Mouse (Mus musculus) spleen, postnatal 10 days (tissue): ENCODE measurements around the gene Tln1.

ENCODE experiments used
- DNase-seq, 2 experiments: peaks; one replicate each; pipeline ENCODE4 v3.0.0; 2021 to 2022; ENCODE audit warnings: low spot score in 2 of 2

Gene Tln1

DNA sequence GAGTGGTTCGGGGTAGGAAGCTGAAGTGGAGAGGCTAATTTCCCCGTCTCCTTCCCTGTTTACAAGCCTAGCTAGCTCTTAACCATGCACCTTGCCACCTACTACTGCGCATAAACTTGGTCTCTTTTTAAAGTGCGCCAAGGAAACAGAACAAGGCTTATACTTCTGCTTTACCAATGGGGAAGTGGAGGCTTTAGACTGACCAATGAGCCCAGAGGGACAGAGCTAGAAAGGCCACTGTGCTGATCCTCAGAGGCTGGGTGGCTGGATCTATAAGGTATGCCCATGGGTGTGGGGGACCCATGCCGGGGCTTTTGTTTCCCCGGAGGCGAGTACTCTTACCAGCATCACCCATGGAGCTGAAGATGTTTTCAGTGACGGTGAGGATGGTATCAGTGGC is 15.3 kb downstream of the Tln1 start:
- no peak for DNase-seq

DNA sequence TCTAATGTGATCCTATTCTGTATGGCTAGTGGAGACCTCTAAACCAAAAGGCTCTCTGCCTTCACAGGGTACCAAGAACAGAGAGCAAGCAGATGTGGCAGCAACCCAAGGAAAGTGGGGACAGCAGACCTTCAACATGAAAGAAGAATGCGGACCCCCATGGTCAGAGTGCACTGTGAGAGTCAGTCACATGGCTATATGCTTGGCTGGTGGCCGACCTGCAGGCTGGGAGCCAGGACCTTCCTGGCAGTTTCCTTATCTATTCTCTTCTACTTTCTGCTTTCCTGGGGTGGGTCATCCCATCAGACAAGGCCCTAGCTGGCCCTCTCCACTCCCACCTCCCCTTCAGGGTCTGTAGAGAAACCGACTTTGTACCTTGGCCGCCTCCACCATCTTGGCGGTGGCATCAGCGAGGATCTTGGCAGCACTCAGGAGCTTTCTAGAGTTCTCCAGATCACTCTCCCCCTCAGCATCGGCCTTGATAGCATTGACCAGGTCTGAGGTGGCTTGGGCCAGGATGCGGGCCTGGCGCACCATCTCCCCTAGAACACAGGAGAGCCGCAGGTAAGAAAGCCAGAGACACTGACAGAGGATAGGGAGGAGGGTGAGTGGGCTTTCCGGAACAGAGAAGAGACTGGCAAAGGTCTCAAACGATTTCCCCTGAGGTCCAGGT is 16.0 kb downstream of the Tln1 start:
- no peak for DNase-seq

DNA sequence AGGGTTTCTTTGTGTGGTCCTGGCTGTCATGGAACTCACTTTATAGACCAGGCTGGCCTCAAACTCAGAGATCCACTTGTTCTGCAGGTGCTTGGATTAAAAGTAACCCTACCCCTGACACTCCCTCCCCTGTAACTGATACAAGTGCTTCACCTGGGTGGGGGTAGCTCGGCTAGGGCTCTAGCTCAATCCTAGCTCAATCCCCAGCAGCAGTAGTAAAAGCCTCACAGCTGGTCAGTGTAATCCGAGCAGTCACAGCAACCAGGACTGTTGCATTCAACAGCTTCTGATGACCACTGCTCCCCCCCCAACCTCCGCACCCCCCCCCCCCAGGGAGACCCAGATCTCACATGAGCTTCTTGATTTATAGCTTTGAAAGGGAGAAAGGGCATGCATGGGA is 20.4 kb downstream of the Tln1 start:
- no peak for DNase-seq

DNA sequence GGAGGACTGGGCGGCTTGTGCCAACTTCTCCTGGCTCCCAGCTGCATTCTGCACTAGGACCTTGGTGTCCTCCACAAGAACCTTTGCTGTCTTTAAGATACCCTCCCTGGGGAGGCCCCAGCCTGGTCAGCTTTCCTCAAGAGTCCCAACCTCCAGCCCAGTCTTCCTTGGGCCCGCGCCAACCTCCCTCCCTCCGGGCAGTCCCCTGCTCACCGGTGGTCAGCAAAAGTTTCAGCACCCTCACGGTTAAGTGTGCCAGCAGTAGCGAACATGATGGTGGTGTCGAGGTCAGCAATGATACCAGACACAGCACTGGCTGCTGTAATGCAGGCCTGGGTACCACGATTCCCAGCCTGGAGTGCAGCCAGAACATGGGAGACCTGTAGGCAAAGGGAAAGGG is 26.5 kb downstream of the Tln1 start:
- no peak for DNase-seq

DNA sequence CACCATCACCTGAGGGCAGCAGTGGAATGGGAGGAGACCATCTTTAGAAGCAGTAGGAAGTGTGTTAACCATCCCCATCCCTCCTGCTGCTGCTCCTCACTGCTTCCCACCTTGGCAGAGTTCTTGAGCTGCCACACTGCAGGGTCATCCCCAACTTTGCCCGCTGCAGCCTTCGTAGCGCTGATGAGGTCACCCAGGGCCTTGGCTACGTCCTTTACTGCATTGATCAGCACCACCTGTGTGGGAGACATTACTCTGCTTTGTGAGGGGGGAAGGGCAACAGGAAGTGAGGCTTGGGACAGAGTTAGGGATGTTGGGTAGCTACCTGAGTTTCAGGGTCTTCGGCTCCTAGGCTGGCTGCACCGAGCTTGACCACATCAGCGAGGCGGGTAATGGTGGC is 26.9 kb downstream of the Tln1 start:
- no peak for DNase-seq

DNA sequence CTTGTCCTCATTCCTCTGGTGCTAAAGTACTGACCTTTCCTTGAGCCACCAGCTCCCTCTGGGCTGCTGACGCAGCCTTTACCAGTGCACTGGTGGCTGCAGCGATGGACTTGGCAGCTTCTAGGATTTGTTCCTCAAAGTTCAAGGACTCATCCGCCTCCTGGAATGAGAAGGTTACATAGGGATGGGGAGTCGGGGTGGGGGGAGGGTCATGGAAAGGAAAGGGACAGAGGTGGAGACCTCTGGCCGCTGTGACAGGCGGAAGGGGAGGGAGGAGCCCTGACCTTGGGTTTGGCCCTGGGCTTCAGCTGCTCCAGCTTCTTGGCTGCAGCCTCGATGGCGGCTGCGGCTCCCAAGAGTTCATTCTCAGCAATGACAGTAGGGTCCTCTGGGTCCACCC is 29.2 kb downstream of the Tln1 start:
- no peak for DNase-seq

DNA sequence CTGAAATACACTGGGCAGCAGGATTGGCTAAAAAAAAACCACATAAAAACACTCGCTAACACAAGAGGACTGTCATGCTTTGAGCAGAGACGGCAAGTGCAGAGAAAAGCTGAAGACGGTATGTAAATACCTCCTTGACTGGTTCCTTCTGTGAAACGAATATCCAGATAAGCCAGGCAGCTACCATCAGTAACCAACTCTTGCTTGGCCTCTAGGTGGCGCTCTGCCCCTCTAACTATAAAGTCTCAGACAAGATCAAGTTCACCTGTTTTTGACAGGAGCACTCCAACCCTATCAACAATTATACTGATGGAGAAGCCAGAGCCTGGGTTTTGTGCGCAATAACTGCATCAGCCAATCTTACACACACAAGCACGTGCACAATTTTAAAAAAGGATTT is 31.9 kb downstream of the Tln1 start:
- DNase-seq: peak; percentile 73 to 89

DNA sequence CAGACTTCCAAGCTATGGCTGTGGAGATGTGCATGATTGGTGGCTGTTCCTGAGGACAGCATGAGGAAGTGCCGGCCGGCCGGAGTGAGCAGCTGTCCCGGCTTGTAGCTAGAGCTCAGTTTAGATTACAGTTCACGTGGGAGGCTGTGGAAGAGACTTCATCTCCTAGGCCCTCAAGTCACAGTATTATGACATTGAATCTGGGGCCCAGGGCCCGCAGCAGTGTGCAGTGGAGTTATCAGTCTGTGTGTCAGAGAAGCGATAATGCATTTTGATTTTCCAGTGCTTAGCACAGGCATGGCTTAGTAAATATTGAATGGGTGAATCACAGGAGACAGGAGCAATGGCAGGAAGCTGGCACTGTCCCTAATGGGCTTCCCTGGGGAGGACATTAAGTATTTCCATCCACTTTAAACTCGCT is 32.4 kb downstream of the Tln1 start:
- DNase-seq: no peak

DNA sequence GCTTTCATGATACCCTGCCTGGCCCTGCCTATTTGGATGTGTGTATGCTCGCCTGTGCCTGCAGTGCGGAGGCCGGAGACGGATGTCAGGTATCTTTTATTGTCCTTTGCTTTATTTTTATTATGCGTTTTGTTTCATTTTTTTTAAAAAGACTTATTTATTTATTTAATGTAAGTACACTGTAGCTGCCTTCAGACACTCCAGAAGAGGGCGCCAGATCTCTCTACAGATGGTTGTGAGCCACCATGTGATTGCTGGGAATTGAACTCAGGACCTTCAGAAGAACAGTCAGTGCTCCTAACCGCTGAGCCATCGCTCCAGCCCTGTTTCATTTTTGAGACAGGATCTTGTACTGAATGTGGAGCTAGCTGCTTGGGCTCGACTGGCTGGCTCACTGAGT is 34.0 kb downstream of the Tln1 start:
- DNase-seq: no peak

DNA sequence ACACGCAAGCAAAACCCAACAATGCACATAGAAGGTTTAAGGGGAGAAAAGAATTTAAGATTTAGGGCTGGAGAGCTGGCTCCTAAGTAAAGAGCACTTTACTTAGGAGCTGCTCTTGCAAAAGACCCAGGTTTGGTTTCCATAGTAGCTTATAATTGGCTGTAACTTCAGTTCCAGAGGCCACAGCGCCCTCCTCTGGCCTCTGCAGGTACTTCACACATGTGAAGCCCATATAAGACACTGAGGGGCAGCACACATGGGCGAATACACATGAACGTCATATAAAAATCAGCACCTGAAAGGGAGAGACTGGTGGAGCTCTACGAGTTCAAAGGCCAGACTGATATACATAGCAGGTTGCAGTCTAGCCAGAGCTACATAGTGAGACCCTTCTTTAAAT is 34.6 kb downstream of the Tln1 start:
- DNase-seq: peak in 1 of 2 experiments; percentile 52

DNA sequence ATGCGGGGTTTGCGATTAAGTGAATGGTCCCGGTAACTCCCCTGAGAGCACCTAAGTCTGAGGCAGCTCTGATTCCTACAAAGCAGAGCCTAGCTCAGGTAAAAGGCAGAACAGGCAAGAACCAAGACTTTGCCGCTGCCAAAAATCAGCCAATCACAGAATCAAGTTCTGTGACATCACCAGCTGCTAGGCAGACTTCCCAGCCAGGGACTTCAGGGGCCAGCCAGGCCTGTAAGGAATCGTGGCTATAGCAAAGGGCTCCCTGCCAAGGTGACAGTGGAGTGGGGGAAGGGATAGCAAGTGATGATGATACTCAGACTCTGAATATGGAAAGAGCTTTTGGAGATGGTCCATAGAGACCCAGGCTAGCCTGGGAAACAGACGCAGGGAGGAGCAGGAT is 42.5 kb downstream of the Tln1 start:
- peak; percentile 84 to 88 for DNase-seq

DNA sequence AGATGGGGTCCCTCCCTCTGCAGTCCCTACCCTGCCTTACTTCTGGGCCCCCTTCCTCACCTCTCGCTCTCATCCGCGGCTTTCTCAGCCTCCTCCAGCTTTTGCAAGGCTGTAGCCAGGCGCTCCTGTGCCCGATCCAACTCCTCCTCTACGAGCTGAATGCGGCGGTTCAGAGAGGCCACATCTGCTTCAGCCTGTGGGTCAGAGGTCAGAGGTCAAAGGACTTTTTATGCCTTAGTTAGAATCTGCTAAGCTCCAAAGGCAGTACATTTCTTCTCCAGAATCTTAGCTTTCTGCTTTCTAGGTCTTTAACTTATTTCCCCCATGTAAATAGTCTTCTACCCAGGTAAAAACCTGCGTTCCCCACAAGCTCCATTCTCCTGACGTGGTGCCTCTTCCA is 42.9 kb downstream of the Tln1 start:
- peak in 1 of 2 experiments; percentile 15 for DNase-seq

DNA sequence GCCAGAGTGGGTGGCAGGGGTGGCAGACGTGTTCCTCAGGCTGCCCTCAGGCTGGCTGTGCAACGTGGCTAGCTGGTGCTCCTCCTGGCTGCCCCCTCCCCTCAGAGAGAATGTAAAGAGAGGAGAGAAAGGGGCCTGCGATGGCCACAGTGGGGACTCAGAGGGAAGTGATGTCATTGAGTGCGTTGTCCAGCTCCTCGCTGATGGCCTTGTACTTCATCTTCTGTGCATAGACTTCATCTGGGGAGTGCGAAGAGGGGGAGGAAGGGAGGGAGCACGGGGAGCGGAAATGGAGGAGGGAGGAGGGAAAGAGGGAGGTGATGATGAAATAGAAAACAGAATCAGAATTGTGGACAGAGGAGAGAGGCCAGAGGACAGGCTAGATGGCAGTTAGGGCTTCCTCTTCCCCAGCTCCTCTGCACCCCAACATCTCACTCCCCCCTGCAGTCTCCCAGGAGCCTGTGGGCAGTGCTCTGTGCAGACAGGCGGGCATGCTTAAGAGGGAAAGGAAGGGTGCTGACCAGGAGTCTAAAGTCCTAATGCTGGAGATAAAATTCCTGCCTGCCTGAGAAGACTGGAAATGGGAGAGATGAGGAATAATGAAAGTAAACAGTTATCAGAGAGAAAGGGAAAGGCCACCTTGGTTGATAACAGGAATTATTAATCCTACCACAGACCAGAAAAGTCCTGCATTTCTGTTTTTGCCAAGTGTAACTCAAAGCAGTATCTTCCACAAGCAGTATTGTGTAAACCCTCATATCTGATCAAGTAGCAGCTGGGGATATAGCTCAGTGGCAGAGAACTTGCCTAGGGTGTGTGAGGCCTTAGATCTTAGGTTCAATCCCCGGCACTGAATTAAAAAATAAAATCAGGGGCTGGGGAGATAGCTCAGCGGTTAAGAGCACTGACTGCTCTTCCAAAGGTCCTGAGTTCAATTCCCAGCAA is 46.5 kb downstream of the Tln1 start:
- no peak for DNase-seq

DNA sequence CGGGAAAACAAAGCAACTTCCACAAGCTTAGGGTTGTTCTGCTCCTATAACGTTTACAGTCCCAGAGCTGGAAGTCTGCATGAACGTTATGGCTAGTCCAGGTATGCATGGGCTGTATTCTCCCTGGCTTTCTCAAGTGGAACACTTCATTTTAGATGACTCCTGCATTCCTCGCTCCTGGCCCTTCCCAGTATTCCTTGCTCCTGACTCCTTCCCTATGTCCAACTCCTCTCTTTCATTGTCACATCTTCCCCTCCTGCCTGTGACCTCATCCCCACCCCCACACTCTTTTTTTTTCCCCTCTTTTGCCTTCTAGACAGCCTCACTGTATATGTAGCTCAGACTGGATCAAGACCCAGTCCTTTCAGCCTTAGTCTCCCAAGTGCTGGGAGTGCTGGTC is 48.7 kb downstream of the Tln1 start:
- no peak for DNase-seq

DNA sequence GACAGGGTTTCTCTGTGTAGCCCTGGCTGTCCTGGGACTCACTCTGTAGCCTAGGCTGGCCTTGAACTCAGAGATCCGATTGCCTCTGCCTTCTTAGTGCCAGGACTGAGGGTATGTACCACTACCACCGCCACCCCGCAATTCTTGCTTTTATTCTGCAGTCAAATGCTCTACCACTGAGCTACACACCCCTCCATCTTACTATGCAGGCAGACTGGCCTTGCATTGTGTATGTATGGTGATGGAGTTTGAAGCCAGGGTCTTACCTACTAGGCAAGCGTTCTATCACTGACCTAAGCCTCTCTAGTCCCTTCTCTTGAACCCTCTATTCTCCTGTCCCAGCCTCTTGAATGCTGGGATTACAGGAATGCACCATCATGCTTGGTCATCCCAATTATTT is 49.2 kb downstream of the Tln1 start:
- DNase-seq: no peak

DNA sequence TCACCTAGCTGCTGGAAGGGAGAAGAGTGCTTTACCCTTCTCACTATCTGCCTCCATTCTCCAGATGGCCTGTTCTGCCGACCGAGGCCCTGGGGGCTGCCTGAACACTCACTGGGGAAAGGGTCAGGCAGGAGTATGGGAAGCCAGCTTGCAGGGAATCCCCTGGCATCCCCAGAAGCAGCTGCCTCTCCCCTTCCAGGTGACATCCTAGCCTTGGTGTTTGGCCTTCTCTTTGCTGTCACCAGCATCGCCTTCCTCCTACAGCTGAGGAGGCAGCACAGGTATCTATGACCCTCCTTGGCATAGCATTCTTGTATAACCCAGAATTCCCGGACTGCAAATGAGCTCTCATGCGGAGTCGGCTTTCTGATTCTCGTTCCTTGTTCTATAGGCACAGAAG is 49.8 kb downstream of the Tln1 start:
- no peak for DNase-seq

DNA sequence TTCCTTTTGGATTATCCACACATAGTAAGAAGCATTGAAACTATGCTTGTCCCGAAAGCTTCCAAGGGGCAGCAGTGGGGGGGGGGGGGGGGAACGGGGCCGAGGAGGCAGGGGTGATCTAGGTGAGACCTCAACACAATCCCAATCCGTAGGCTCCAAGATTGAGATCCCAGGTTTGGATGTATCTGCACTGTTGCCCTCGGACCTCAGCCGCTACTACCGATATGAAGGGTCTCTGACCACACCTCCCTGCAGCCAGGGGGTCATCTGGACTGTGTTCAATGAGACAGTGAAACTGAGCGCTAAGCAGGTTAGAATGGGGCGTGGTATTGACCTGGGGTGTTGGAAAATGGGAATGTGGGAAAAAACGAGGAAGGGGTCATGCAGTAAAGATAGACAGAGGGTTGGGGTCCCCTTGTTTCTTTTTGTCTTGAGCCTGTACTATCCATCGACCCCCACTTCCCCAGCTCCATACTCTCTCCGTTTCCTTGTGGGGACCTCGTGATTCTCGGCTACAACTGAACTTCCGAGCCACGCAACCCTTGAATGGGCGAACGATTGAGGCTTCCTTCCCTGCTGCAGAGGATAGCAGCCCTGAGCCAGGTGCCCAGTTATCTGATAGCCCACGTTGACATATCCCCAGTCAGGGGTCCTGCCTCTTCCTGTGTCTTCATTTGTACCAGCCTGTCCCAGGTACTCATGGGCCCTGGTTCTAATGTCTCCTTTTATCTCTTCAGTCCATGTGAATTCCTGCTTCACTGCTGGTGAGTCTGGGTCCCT is 50.6 kb downstream of the Tln1 start:
- no peak for DNase-seq

DNA sequence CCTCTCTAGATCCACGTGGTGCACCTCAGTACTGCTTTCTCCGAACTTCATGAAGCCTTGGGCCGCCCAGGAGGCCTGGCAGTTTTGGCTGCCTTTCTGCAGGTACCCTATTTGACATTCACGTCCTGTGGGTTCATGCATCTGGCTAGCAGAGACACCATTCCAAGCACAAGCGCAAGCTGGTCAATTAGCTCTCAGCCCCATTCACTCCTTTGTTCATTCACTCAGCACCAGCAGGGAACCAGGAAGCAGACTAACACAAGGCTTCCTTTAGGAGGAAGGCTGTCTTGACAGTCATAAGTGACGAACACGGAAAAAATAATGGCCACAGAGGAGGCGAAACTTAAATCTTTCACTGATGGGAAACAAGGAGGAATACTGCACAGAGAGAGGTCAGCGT is 53.4 kb downstream of the Tln1 start:
- no peak for DNase-seq

DNA sequence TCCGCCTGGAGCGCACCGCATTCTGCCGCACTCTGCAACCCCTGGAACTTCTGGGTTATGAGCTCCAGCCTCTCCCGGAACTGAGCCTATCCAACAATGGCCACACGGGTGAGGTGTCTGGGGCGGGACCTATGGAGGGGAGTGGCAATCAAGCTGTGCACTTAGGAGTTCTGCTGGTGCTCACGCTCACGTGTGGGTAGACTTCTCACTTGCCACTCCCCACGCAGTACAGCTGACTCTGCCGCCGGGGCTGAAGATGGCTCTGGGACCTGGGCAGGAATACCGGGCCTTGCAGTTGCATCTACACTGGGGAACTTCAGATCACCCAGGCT is 53.9 kb downstream of the Tln1 start:
- peak; percentile 38 to 67 for DNase-seq

DNA sequence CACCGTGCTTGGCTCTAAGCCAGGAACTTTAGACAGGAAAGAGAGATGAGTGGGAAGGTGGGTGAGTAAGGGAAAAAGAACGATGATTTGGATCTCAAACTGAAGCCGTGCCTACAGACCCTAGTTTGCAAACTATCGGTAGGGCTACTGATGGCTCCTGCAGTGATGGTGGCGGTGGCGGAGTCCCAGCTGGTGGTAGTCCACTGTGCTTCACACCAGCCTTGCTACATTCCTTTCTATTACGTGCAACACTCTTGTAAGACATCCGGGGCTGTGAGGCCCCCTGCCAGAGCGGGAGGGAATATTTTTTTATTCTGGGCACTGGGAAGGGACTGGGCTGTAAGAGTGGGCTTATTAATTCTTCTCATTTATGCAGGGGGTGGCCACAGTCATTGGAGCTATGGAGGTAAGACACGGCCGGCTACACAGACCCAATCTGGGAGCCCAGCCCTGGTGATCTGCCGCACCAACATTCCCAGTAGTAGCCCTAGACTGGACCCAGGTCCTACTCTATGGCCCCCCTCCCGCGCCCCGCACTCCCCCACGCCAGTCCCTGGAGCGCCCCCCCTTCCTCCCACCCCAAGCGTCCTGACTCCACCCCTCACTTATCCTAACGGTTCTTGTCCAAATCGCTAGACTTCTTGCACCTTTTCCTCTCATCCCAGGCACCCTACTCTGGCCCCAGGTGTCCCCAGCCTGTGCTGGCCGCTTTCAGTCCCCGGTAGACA is 54.4 kb downstream of the Tln1 start:
- no peak for DNase-seq

DNA sequence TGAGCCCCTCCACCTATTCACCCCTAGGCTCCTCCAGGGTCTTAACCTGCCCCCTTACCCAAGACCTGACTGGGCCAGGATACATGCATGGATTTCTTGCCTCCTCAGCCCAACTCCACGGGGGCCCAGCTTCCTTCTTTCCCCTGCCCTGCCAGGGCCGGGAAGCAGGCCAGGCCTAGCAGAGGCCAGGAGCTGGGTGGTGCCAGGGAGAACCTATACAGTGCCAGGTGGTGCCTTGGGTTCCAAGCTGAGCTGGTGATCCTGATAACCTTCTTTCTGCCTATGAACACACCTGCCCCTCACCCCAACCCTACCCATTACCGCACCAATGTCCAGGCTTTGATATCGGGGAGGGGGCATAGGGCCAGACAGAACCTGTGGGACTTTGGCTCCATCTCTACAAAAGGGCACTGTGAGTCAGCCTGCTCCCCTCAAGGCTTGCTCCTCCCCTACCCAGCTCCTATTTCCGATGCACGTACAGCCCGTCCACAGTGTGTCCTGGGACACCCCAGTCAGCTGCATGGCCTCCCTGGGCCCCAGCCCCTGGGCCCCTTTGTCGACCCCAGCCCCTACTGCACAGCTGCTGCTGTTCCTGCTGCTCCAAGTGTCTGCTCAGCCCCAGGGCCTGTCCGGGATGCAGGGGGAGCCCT is 55.8 kb downstream of the Tln1 start, which contains the start of gene Car9:
Gene Car9, plus strand, starts transcription at position 431 of the 650 bp plus-strand sequence.
- DNase-seq: no peak
